Comparison of ENCODE assay signal across 8 mouse cellular contexts in genomic region chr17:45684667-45685131, GRCm38 (mm10). TPM values are rescaled to one million over a fixed set of nuclear protein-coding genes. Genes with fewer than 3 reads are reported as not detected.
DNase-seq lines count a peak whose midpoint lies in the region; ATAC-seq and TF ChIP-seq lines count a peak whose summit lies in the region.

No protein-coding gene starts in this region.

- no peak for TF ChIP-seq CTCF in G1E (IDR thresholded peaks at IDR 0.05; ENCODE audit: low read depth, low read length)

- peak overlapping the region; percentile 80 for H3K4me2 ChIP-seq in heart, embryonic 14.5 days (ENCODE audit: low read length)
- H3K4me2 ChIP-seq in forebrain, embryonic 14.5 days (ENCODE audit: low read length) = peak overlapping the region; percentile 64
- peak overlapping the region; percentile 100 for H3K4me2 ChIP-seq in liver, embryonic 15.5 days

- peak overlapping the region; percentile 73 to 81 for H3K4me3 ChIP-seq in heart, embryonic 14.5 days (ENCODE audit: control insufficient read depth in 1 of 2, insufficient read depth in 1 of 2, low read depth in 1 of 2, low read length in 2 of 2)
- peak overlapping the region; percentile 77 for H3K4me3 ChIP-seq in G1E (ENCODE audit: low read depth, low read length)
- H3K4me3 ChIP-seq in forebrain, embryonic 14.5 days (ENCODE audit: low read depth, low read length) = peak overlapping the region; percentile 96
- peak overlapping the region; percentile 76 for H3K4me3 ChIP-seq in liver, embryonic 15.5 days (replicated peaks)

- peaks cover 18 to 31% of the 10 kb centered on the region in 2 experiments for H3K4me1 ChIP-seq in heart, embryonic 14.5 days (ENCODE audit: control insufficient read depth in 2 of 2, insufficient read depth in 2 of 2, low read length in 2 of 2)
- H3K4me1 ChIP-seq in G1E (ENCODE audit: insufficient read depth, low read depth, low read length) = peaks cover 55% of the 10 kb centered on the region
- H3K4me1 ChIP-seq in forebrain, embryonic 14.5 days (ENCODE audit: control insufficient read depth, insufficient read depth, low read length) = peaks cover 28% of the 10 kb centered on the region
- H3K4me1 ChIP-seq in liver, embryonic 15.5 days (replicated peaks) = peaks cover 51% of the 10 kb centered on the region

- no peak for ATAC-seq in heart, embryonic 14.5 days (ENCODE audit: insufficient number of reproducible peaks, insufficient read depth, low FRiP score, low read depth)
- no peak for ATAC-seq in G1E (ENCODE audit: extremely low read depth, insufficient number of reproducible peaks, low FRiP score, poor library complexity, severe bottlenecking)
- peak; percentile 4; the same call in 1 of the 2 replicates for ATAC-seq in forebrain, embryonic 14.5 days
- ATAC-seq in liver, embryonic 15.5 days (ENCODE audit: insufficient read depth) = no peak
- no peak for ATAC-seq in monocyte, adult 5-6 weeks (replicated peaks; ENCODE audit: insufficient number of reproducible peaks, low FRiP score, low TSS enrichment, poor library complexity, severe bottlenecking)

- intact Hi-C loops in heart, postnatal 36 days (cut with DNase I) = loop anchor here (5.0 kb wide), 1 partner anchor 348 kb away; the partner anchor contains the start of gene Vegfa

- peak overlapping the region; percentile 90 for H3K9ac ChIP-seq in heart, embryonic 14.5 days (ENCODE audit: low read length)
- H3K9ac ChIP-seq in forebrain, embryonic 14.5 days (ENCODE audit: low read length) = peak overlapping the region; percentile 95
- peak overlapping the region; percentile 82; the same call in 1 of the 2 replicates for H3K9ac ChIP-seq in liver, embryonic 15.5 days

- DNase-seq in heart, postnatal 36 days = no peak
- peak; percentile 29 for DNase-seq in G1E (ENCODE audit: low spot score)
- DNase-seq in forebrain, embryonic 14.5 days (ENCODE audit: low spot score) = peak; percentile 44
- no peak for DNase-seq in spleen, postnatal 36 days (ENCODE audit: low spot score in 2 of 2)
- DNase-seq in layer of hippocampus, adult 11-12 months (ENCODE audit: low spot score) = no peak

- no peaks in the 10 kb centered on the region for H3K36me3 ChIP-seq in heart, embryonic 14.5 days (ENCODE audit: control insufficient read depth, insufficient read depth, low read length)
- H3K36me3 ChIP-seq in G1E (replicated peaks) = peaks cover 38% of the 10 kb centered on the region
- H3K36me3 ChIP-seq in forebrain, embryonic 14.5 days (ENCODE audit: control insufficient read depth, insufficient read depth, low read length) = no peaks in the 10 kb centered on the region
- H3K36me3 ChIP-seq in liver, embryonic 15.5 days (replicated peaks) = no peaks in the 10 kb centered on the region

- peak overlapping the region; percentile 17 to 56; a peak in 2 of 4 replicates for H3K27ac ChIP-seq in heart, embryonic 14.5 days (replicated peaks in 1 of 2; ENCODE audit: control insufficient read depth in 1 of 2, insufficient read depth in 1 of 2, low read depth in 2 of 2, low read length in 2 of 2)
- H3K27ac ChIP-seq in forebrain, embryonic 14.5 days (ENCODE audit: low read depth, low read length) = peak overlapping the region; percentile 86
- 0 out of 2 replicates have a peak overlapping the region, but pooled peaks have one; percentile 73 for H3K27ac ChIP-seq in liver, embryonic 15.5 days (replicated peaks)

- 34% methylated on average over 14 of the region's 14 CpGs for WGBS in heart, embryonic 14.5 days
- 28% methylated on average over 14 of the region's 14 CpGs for WGBS in forebrain, embryonic 14.5 days
- 36% methylated on average over 14 of the region's 14 CpGs for WGBS in liver, embryonic 15.5 days (ENCODE audit: insufficient replicate concordance)

- no peaks in the 10 kb centered on the region for H3K27me3 ChIP-seq in heart, embryonic 14.5 days (ENCODE audit: control insufficient read depth, insufficient read depth, low read length)
- H3K27me3 ChIP-seq in G1E (ENCODE audit: insufficient read depth, low read length) = no peaks in the 10 kb centered on the region
- no peaks in the 10 kb centered on the region for H3K27me3 ChIP-seq in forebrain, embryonic 14.5 days (replicated peaks; ENCODE audit: control insufficient read depth, insufficient read depth, low read length)
- H3K27me3 ChIP-seq in liver, embryonic 15.5 days = peaks cover 13% of the 10 kb centered on the region

- peaks cover 4% of the 10 kb centered on the region; the same call in 1 of the 2 replicates for H3K9me3 ChIP-seq in heart, embryonic 14.5 days (ENCODE audit: control insufficient read depth, low read length)
- no peaks in the 10 kb centered on the region for H3K9me3 ChIP-seq in G1E (replicated peaks)
- no peaks in the 10 kb centered on the region for H3K9me3 ChIP-seq in forebrain, embryonic 14.5 days (replicated peaks; ENCODE audit: control insufficient read depth, low read length)
- no peaks in the 10 kb centered on the region for H3K9me3 ChIP-seq in liver, embryonic 15.5 days (replicated peaks)

RNA-seq across cellular contexts. Expression of gene Mrpl14, which starts 1.4 kb away (rescaled TPM):
- polyA plus RNA-seq in heart, embryonic 14.5 days (2014; fragmentation: Nextera tagmentation; extraction: Ambion mirVana) = 148 and 155 TPM in 2 replicates
- 100 to 1,000 TPM; 140 to 155 TPM for total RNA-seq in heart, postnatal 36 days (2021)
- 36.2 and 36.8 TPM in 2 replicates for total RNA-seq in G1E (2014; fragmentation: Nextera tagmentation)
- total RNA-seq in G1E (2017) = 17.3 and 29.6 TPM in 2 replicates
- polyA plus RNA-seq in G1E (2012) = 237 and 310 TPM in 2 replicates
- 119 and 151 TPM in 2 replicates for polyA plus RNA-seq in forebrain, embryonic 14.5 days (2014; fragmentation: Nextera tagmentation; extraction: Ambion mirVana)
- polyA plus RNA-seq in liver, embryonic 15.5 days (2015; fragmentation: Nextera tagmentation; extraction: Ambion mirVana) = 111 and 115 TPM in 2 replicates
- total RNA-seq in monocyte, adult 5-6 weeks (2017) = 7.8 to 26.8 TPM (median 18.1 TPM) in 3 replicates

RNA-seq across cellular contexts. Expression of gene Tmem63b, which starts 2.0 kb away (rescaled TPM):
- polyA plus RNA-seq in heart, embryonic 14.5 days (2014; fragmentation: Nextera tagmentation; extraction: Ambion mirVana) = 31.2 and 32.4 TPM in 2 replicates
- 10 to 100 TPM; 84.6 to 88.1 TPM for total RNA-seq in heart, postnatal 36 days (2021)
- total RNA-seq in G1E (2014; fragmentation: Nextera tagmentation) (22.6 and 25.0 TPM in 2 replicates), G1E (2017) (8.7 and 9.9 TPM in 2 replicates)
- 18.6 and 21.6 TPM in 2 replicates for polyA plus RNA-seq in G1E (2012)
- 70.9 and 81.1 TPM in 2 replicates for polyA plus RNA-seq in forebrain, embryonic 14.5 days (2014; fragmentation: Nextera tagmentation; extraction: Ambion mirVana)
- polyA plus RNA-seq in liver, embryonic 15.5 days (2015; fragmentation: Nextera tagmentation; extraction: Ambion mirVana) = 8.6 and 9.6 TPM in 2 replicates
- 17.1 to 29.0 TPM (median 19.7 TPM) in 3 replicates for total RNA-seq in monocyte, adult 5-6 weeks (2017)

RNA-seq across cellular contexts. Expression of gene Capn11, which starts 25.6 kb away (rescaled TPM):
- 0.12 TPM in 1 of 2 replicates, not detected in the other for polyA plus RNA-seq in heart, embryonic 14.5 days (2014; fragmentation: Nextera tagmentation; extraction: Ambion mirVana)
- not detected for total RNA-seq in heart, postnatal 36 days (2021)
- total RNA-seq in G1E (2014; fragmentation: Nextera tagmentation) = not detected in 2 replicates
- not detected in 2 replicates for total RNA-seq in G1E (2017)
- polyA plus RNA-seq in G1E (2012) = not detected in 2 replicates
- 0.61 TPM in 1 of 2 replicates, not detected in the other for polyA plus RNA-seq in forebrain, embryonic 14.5 days (2014; fragmentation: Nextera tagmentation; extraction: Ambion mirVana)
- 0.21 and 0.25 TPM in 2 replicates for polyA plus RNA-seq in liver, embryonic 15.5 days (2015; fragmentation: Nextera tagmentation; extraction: Ambion mirVana)
- total RNA-seq in monocyte, adult 5-6 weeks (2017) = 0.68 TPM in 1 of 3 replicates, not detected in the others

RNA-seq across cellular contexts. Expression of gene 1600014C23Rik, which starts 48.9 kb away (rescaled TPM):
- polyA plus RNA-seq in heart, embryonic 14.5 days (2014; fragmentation: Nextera tagmentation; extraction: Ambion mirVana) = 0.73 and 1.0 TPM in 2 replicates
- total RNA-seq in heart, postnatal 36 days (2021) = not detected
- total RNA-seq in G1E (2014; fragmentation: Nextera tagmentation) (11.8 TPM in 1 of 2 replicates, not detected in the other), G1E (2017) (3.6 and 4.4 TPM in 2 replicates)
- polyA plus RNA-seq in G1E (2012) = 2.2 and 2.7 TPM in 2 replicates
- 0.38 TPM in 1 of 2 replicates, not detected in the other for polyA plus RNA-seq in forebrain, embryonic 14.5 days (2014; fragmentation: Nextera tagmentation; extraction: Ambion mirVana)
- polyA plus RNA-seq in liver, embryonic 15.5 days (2015; fragmentation: Nextera tagmentation; extraction: Ambion mirVana) = 0.25 TPM in 1 of 2 replicates, not detected in the other
- total RNA-seq in monocyte, adult 5-6 weeks (2017) = not detected in 3 replicates

Comparison
In these comparisons a context has a peak if more than half of its experiments do, and no peak if none do; other contexts are left out.
1. DNase-seq: peak in G1E (single experiment) and forebrain, embryonic 14.5 days (single experiment); none in heart, postnatal 36 days (0 of 2), spleen, postnatal 36 days (0 of 2) and layer of hippocampus, adult 11-12 months (single experiment).
2. Peak in every context shown above with its lines, with median percentiles within 50 percentile points of each other: H3K27ac ChIP-seq, H3K4me2 ChIP-seq, H3K4me3 ChIP-seq and H3K9ac ChIP-seq.